Mouse (Mus musculus) mesoderm, embryonic 11.5 days (tissue): ENCODE measurements around the gene Fa2h.

Source experiments
- DNase-seq: peaks from one replicate; pipeline ENCODE4 v3.0.0-alpha.2; 2012; ENCODE audit warnings: low read depth, low spot score

Gene Fa2h

DNA sequence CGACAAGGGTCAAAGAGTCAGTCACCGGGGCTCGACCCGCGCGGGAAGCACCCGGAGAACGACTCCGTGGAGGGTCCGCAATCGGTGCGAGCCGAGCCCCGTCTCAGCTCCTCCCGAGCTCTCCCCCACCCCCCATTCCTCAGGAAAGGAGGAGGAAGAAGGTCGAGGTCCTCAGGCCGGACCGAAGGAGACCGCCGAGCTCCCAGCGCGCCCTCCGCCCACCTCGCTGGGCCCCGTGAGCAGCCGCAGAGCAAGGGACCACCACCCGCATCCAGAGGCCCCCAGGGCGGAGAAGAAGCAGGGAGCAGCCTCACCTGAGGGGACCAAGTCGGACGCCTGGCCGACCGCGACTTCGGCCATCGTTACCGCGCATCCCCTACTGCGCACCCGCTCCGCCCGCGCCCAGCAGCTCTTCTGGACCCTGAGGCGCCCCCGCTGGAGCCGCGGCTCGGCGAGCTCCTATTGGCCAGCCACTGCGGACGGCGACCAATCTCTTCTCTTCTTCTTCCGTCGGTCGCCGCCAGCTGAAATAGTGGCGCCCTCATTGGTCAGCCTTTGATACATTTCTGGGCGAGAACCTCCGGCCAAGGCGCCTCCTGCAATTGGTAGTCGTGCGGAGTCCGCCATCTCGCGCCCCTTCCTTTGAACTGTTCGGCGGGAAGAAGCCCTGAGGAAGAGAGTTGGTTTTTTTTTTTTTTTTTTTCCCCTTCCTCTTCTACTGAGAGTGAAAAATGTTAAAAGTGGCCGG, 93.6 kb downstream of the Fa2h start, which contains the start of gene Rfwd3:
TSS of gene Rfwd3 (minus strand) at position 402 of the 748 bp plus-strand sequence.
- peak; percentile 99 for DNase-seq

DNA sequence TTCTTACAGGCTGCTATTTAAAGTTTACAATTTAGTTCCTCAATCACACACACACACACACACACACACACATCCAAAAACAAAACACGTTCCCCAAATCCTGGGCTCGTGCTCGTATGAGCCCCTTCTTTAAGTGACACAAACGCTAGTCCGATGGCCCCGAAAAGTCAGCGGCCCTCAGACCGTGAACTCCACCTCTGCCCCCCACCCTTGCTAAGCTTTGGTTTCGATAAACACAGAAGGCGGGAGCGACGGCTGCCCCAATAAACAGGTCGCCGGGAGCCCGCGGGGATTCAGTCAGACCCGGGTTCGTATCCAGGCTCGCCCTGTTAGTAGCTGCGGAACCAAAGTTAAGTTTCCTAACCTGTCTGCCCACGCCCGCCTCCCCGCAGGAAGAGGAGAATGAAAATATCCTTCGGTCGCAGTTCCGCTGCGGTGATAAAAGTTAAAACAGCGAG, 94.2 kb downstream of the Fa2h start:
- peak; percentile 32 for DNase-seq

DNA sequence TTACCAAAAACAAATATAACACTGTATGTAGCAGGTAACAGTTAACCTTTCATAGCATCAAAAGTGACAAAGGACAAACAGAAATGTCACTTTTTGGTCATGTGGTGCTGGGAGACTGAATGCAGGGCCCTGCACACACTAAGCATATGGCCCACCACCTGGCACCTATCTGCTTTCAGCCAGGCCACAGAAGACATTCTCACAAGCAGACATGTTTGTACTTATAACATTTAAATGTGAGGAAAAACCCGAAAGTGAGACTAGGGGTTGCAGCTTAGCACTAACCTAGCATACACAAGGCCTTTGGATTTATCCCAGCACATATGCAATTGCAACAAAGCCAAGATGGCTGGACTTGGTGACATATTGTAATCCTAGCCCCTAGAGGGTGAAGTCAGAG, 95.6 kb downstream of the Fa2h start:
- no peak for DNase-seq
